Mouse (Mus musculus): ENCODE data around the gene Gm20388.

GRCm38 (mm10) chr8:124141681-124142391 lies 4231.2 kb downstream of the Gm20388 start:
- TF ChIP-seq EP300 (IDR thresholded peaks at IDR 0.05; ENCODE audit: low read depth) (no peak), CTCF (IDR thresholded peaks at IDR 0.05; ENCODE audit: low read depth) (no peak)
